Mouse (Mus musculus): Measurements from ENCODE around the gene Cpt1a. TPM values are rescaled to one million over a fixed set of nuclear protein-coding genes. Genes with fewer than 3 reads are reported as not detected.

Gene Cpt1a
- 5.8 and 6.8 TPM in 2 replicates for polyA plus RNA-seq (2015; fragmentation: Nextera tagmentation; extraction: Ambion mirVana)

- Histone ChIP-seq H3K4me2 (peak within 1 kb of the TSS; percentile 95), H3K36me3 (replicated peaks) (no peaks in the 10 kb centered on the region), H3K27ac (replicated peaks) (peak within 1 kb of the TSS; percentile 65), H3K9ac (peak within 1 kb of the TSS; percentile 62), H3K9me3 (replicated peaks) (no peaks in the 10 kb centered on the region), H3K27me3 (no peaks in the 10 kb centered on the region), H3K4me3 (replicated peaks) (peak within 1 kb of the TSS; percentile 63), H3K4me1 (replicated peaks) (peaks cover 73% of the 10 kb centered on the region)
- 2% methylated on average over 26 of the region's 26 CpGs for WGBS (ENCODE audit: insufficient replicate concordance)
- ATAC-seq (ENCODE audit: insufficient read depth), result 0 out of 2 replicates have a peak, but pooled peaks have one; percentile 4
These were observed at the start of gene Cpt1a for GRCm38 (mm10) chr19:3322261-3322969. Gene Cpt1a, plus strand, starts transcription at chr19:3322334.

- Histone ChIP-seq H3K27ac (replicated peaks) (no peak overlapping the region), H3K36me3 (replicated peaks) (peaks cover 65% of the 10 kb centered on the region), H3K9me3 (replicated peaks) (no peaks in the 10 kb centered on the region), H3K4me1 (replicated peaks) (no peaks in the 10 kb centered on the region), H3K9ac (no peak overlapping the region), H3K4me2 (no peak overlapping the region), H3K4me3 (replicated peaks) (no peak overlapping the region), H3K27me3 (no peaks in the 10 kb centered on the region)
- no peak for ATAC-seq (ENCODE audit: insufficient read depth)
- 80% methylated on average over 9 of the region's 9 CpGs for WGBS (ENCODE audit: insufficient replicate concordance)
These were observed 48.8 kb upstream of the Cpt1a start for GRCm38 (mm10) chr19:3273331-3273730.

DNA sequence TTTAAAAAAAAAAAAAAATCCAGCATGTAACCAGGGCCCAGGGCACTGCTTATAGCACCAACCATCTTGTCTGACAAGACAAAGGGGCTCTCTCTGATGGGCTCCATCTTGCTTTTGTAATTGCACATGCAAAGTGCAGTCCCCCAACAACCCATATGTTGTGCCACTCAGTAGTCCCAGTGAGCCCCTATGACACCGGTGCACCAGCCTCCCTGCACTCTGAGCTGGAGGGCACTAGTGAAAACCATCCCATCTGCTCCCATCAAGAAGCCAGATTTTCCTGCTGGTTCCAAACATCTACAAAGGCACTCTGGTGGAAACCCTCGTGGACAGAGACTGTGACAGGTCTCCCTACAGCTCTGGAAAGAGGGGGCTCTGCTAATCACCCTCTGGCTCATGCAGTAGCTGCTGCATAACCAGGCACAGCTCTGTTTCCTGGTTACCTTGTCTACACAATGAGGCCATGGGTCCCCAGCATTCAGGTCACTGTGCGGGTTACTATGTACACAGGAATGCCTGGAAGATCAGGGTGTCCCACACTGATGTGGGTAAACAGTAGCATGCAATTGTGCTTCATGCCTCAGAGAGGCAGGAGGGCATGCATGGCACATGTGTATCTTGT lies 46.3 kb upstream of the Cpt1a start:
- H3K4me1 ChIP-seq (replicated peaks), result no peaks in the 10 kb centered on the region
- no peak overlapping the region for H3K4me3 ChIP-seq (replicated peaks)
- peaks cover 60% of the 10 kb centered on the region for H3K36me3 ChIP-seq (replicated peaks)
- no peak overlapping the region for H3K9ac ChIP-seq
- no peak overlapping the region for H3K4me2 ChIP-seq
- no peak for ATAC-seq (ENCODE audit: insufficient read depth)
- H3K9me3 ChIP-seq (replicated peaks), result no peaks in the 10 kb centered on the region
- no peaks in the 10 kb centered on the region for H3K27me3 ChIP-seq
- H3K27ac ChIP-seq (replicated peaks), result no peak overlapping the region
- 68% methylated on average over 3 of the region's 3 CpGs for WGBS (ENCODE audit: insufficient replicate concordance)

GRCm38 (mm10) chr19:3281886-3282285 lies 40.2 kb upstream of the Cpt1a start:
- Histone ChIP-seq H3K9ac (peak overlapping the region; percentile 76; the same call in 1 of the 2 replicates), H3K36me3 (replicated peaks) (peaks cover 29% of the 10 kb centered on the region)

DNA sequence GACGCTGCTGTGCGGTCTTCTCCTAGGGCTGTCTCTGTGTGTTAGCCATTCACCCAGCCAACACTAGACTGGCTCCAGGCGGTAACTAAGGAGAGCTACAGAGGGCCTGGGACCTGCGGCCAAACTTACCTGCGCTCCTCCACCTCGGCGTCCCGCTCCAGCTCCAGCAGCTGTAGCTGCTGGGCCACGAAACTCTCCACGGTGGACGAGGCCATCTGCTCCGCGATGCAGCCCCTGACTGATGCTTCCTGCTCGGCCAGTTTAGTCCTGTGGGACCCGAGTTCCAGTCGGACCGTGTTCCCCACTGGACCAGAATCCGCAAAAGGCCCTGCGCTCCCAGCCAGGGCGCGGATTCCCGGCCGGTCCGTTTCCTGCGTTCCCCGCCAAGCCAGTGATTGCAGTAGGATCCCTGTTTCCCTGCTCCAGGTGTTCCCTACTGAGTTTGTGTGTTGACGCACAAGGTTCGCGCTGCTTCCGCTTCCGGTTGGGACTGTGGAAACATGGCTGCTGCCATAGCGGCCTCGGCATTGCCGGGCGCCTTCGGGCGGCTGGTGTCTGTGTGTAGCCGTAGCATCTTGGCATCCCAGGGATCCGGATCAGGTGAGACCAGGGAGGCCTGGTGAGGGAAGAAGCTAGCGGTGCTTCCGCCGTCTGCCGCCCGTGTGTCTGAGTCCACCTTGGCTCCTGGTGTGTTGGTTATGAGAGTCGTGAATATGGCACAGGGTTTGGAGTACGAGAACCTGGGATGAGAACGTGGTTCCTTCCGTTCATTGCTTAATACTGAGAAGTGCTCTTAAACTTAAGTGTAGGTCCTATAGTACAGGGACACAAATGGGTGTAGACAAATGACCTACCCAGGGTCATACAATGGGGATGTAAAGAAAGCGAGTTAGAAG lies 39.3 kb upstream of the Cpt1a start, which contains the start of the genes Mrpl21 and Ighmbp2:
Gene Mrpl21 (plus strand): TSS at position 330 of the 896 bp plus-strand sequence.
Gene Ighmbp2 (minus strand): TSS at position 446 of the 896 bp plus-strand sequence.
- no peaks in the 10 kb centered on the region for H3K9me3 ChIP-seq (replicated peaks)
- peak within 1 kb of the TSS; percentile 92 for H3K4me3 ChIP-seq (replicated peaks)
- peak within 1 kb of the TSS; percentile 91 for H3K4me2 ChIP-seq
- peak within 1 kb of the TSS; percentile 76 for H3K9ac ChIP-seq
- WGBS (ENCODE audit: insufficient replicate concordance), result under 1% methylated on average over 49 of the region's 49 CpGs
- H3K4me1 ChIP-seq (replicated peaks), result peaks cover 26% of the 10 kb centered on the region
- H3K27me3 ChIP-seq, result no peaks in the 10 kb centered on the region
- H3K36me3 ChIP-seq (replicated peaks), result peaks cover 38% of the 10 kb centered on the region
- H3K27ac ChIP-seq (replicated peaks), result peak within 1 kb of the TSS; percentile 62; the same call in 1 of the 2 replicates
- peak; percentile 81 for ATAC-seq (ENCODE audit: insufficient read depth)

More at GRCm38 (mm10) chr19:3281886-3282285, 40.2 kb upstream of the Cpt1a start:
- 46% methylated on average over 4 of the region's 4 CpGs for WGBS (ENCODE audit: insufficient replicate concordance)
- no peak for ATAC-seq (ENCODE audit: insufficient read depth)
- H3K27me3 ChIP-seq, result no peaks in the 10 kb centered on the region
- H3K4me2 ChIP-seq, result peak overlapping the region; percentile 91
- H3K4me3 ChIP-seq (replicated peaks), result peak overlapping the region; percentile 92
- H3K27ac ChIP-seq (replicated peaks), result no peak overlapping the region
- no peaks in the 10 kb centered on the region for H3K9me3 ChIP-seq (replicated peaks)
- H3K4me1 ChIP-seq (replicated peaks), result peaks cover 26% of the 10 kb centered on the region

DNA sequence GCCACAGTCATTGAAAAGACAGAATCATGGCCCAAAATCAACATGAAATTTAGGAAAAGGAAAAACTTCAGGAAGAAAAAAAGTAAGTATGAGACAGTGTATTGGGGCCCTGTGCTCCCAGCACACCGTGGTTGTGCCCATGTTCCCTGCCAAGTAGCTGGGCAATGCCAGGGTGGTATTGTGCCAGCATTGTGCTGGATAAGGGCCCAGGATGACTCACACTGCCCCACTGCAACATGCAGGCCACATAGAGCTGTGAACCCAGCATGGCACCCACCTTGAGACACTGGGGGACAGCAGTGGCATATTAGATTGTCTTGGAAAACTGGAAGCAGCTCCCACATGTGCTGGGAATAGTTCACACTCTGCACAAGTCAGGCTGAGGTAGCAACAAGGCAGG lies 33.1 kb upstream of the Cpt1a start:
- WGBS (ENCODE audit: insufficient replicate concordance), result 89% methylated on average over 1 of the region's 1 CpGs
- no peaks in the 10 kb centered on the region for H3K27me3 ChIP-seq
- H3K4me3 ChIP-seq (replicated peaks), result no peak overlapping the region
- peaks cover 53% of the 10 kb centered on the region for H3K36me3 ChIP-seq (replicated peaks)
- H3K27ac ChIP-seq (replicated peaks), result no peak overlapping the region
- ATAC-seq (ENCODE audit: insufficient read depth), result no peak
- peaks cover 3% of the 10 kb centered on the region for H3K4me1 ChIP-seq (replicated peaks)
- no peak overlapping the region for H3K4me2 ChIP-seq
- no peak overlapping the region for H3K9ac ChIP-seq
- H3K9me3 ChIP-seq (replicated peaks), result no peaks in the 10 kb centered on the region

- H3K4me1 ChIP-seq (replicated peaks), result peaks cover 2% of the 10 kb centered on the region; the same call in 1 of the 2 replicates
- H3K27me3 ChIP-seq, result no peaks in the 10 kb centered on the region
- no peak overlapping the region for H3K27ac ChIP-seq (replicated peaks)
- H3K36me3 ChIP-seq (replicated peaks), result peaks cover 40% of the 10 kb centered on the region
- H3K4me3 ChIP-seq (replicated peaks), result no peak overlapping the region
- no peak overlapping the region for H3K4me2 ChIP-seq
- 63% methylated on average over 2 of the region's 2 CpGs for WGBS (ENCODE audit: insufficient replicate concordance)
- no peak overlapping the region for H3K9ac ChIP-seq
- no peaks in the 10 kb centered on the region for H3K9me3 ChIP-seq (replicated peaks)
- no peak; the same call in 1 of the 2 replicates for ATAC-seq (ENCODE audit: insufficient read depth)
These were observed 30.1 kb upstream of the Cpt1a start for GRCm38 (mm10) chr19:3292028-3292427.

DNA sequence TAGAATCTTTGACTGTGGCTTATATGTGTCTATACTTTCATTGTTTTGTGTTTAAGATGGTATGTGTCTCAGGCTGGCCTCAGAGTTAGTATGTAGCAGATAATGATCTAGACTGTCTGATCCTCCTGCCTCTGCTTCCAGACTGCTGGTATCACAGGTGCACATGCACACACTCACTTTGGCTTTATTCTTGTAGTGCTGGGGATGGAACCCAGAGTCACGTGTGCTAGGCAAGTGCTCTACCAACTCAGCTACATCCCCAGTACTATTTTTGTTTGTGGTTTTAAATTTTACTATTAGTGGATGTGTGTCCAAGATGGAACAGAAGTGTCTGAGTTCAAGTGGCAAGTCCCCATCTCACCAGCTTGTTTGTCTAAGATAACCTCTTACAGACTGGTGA lies 29.1 kb upstream of the Cpt1a start:
- no peak overlapping the region for H3K27ac ChIP-seq (replicated peaks)
- H3K27me3 ChIP-seq, result no peaks in the 10 kb centered on the region
- H3K4me1 ChIP-seq (replicated peaks), result peaks cover 4% of the 10 kb centered on the region; the same call in 1 of the 2 replicates
- WGBS (ENCODE audit: insufficient replicate concordance), result 78% methylated on average over 1 of the region's 1 CpGs
- no peaks in the 10 kb centered on the region for H3K9me3 ChIP-seq (replicated peaks)
- peaks cover 32% of the 10 kb centered on the region for H3K36me3 ChIP-seq (replicated peaks)
- no peak overlapping the region for H3K4me3 ChIP-seq (replicated peaks)
- no peak overlapping the region for H3K4me2 ChIP-seq
- H3K9ac ChIP-seq, result no peak overlapping the region
- no peak for ATAC-seq (ENCODE audit: insufficient read depth)

- H3K4me1 ChIP-seq (replicated peaks), result peaks cover 4% of the 10 kb centered on the region; the same call in 1 of the 2 replicates
- H3K9me3 ChIP-seq (replicated peaks), result no peaks in the 10 kb centered on the region
- no peak for ATAC-seq (ENCODE audit: insufficient read depth)
- WGBS (ENCODE audit: insufficient replicate concordance), result 74% methylated on average over 6 of the region's 6 CpGs
- H3K9ac ChIP-seq, result no peak overlapping the region
- H3K27me3 ChIP-seq, result no peaks in the 10 kb centered on the region
- peaks cover 13% of the 10 kb centered on the region for H3K36me3 ChIP-seq (replicated peaks)
- no peak overlapping the region for H3K4me2 ChIP-seq
- H3K4me3 ChIP-seq (replicated peaks), result no peak overlapping the region
- no peak overlapping the region for H3K27ac ChIP-seq (replicated peaks)
These were observed 26.9 kb upstream of the Cpt1a start for GRCm38 (mm10) chr19:3295245-3295644.

GRCm38 (mm10) chr19:3297034-3297433 lies 25.1 kb upstream of the Cpt1a start:
- no peaks in the 10 kb centered on the region for H3K27me3 ChIP-seq
- peaks cover 4% of the 10 kb centered on the region; the same call in 1 of the 2 replicates for H3K4me1 ChIP-seq (replicated peaks)
- H3K27ac ChIP-seq (replicated peaks), result no peak overlapping the region
- H3K36me3 ChIP-seq (replicated peaks), result no peaks in the 10 kb centered on the region
- no peak overlapping the region for H3K9ac ChIP-seq
- H3K4me2 ChIP-seq, result no peak overlapping the region
- no peak overlapping the region for H3K4me3 ChIP-seq (replicated peaks)
- H3K9me3 ChIP-seq (replicated peaks), result no peaks in the 10 kb centered on the region
- no peak for ATAC-seq (ENCODE audit: insufficient read depth)
